Mouse (Mus musculus): Measurements from ENCODE around the gene Apbb2.

DNA sequence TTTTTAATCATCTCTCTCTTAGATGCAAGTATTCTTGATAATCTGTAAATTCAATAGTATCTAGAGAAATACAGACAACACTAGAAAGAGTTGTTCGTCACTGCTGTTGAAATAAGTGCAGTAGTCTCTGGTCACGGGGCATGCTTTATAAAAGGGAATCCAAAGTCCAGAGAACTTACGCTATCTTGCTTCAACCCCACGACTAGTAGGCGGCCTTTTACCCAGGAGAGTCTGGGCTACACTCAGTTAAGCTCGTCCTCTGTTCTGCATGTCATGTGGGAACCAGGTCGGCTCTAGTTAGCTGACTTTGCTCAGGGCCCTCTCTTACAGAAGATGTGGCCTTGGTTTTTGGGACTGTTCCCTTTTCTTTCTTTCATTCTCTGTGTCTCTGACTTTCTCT is 289.8 kb downstream of the Apbb2 start:
- TF ChIP-seq CTCF (IDR thresholded peaks at IDR 0.05; ENCODE audit: borderline replicate concordance, insufficient read depth, low read depth, low read length) (no peak), POLR2A (IDR thresholded peaks at IDR 0.05; ENCODE audit: borderline replicate concordance, insufficient read depth, low read length) (no peak)
